Mouse (Mus musculus) colon, adult 2 months (tissue): ENCODE results near the gene Lingo4. TPM values are rescaled to one million over a fixed set of nuclear protein-coding genes. Genes with fewer than 3 reads are reported as not detected.

Experiments used
- polyA plus RNA-seq: library from polyadenylated mRNA; depleted of rRNA; stranded (reverse); fragments of >200 nt; gene quantifications from 2 replicates; pipeline ENCODE4 v1.2.3, GENCODE M21; 2012; rRNA removed

Gene Lingo4
- polyA plus RNA-seq = 0.17 and 0.38 TPM in 2 replicates

GRCm38 (mm10) chr3:94398217-94398616 is at the start of gene Lingo4:
Gene Lingo4, plus strand, starts transcription at chr3:94398517.

GRCm38 (mm10) chr3:94362138-94362537 is 36.2 kb upstream of the Lingo4 start, which contains the start of gene C2cd4d:
Gene C2cd4d, plus strand, starts transcription at chr3:94362438.

GRCm38 (mm10) chr3:94372641-94373040 is 25.7 kb upstream of the Lingo4 start, which contains the start of gene Rorc:
Gene Rorc, plus strand, starts transcription at chr3:94372794.

GRCm38 (mm10) chr3:94413031-94413679 is 14.8 kb downstream of the Lingo4 start, which contains the start of gene Tdrkh:
Gene Tdrkh, plus strand, starts transcription at chr3:94413273.

GRCm38 (mm10) chr3:94442951-94443596 is 44.8 kb downstream of the Lingo4 start, which contains the start of gene Mrpl9:
Gene Mrpl9, plus strand, starts transcription at chr3:94443318.

GRCm38 (mm10) chr3:94443597-94443964 is 45.3 kb downstream of the Lingo4 start, which contains the start of gene Oaz3:
Gene Oaz3, minus strand, starts transcription at chr3:94443915.

Other genes with a start within 250 kb of the Lingo4 start
- gene Gm10696, start 220.3 kb upstream of the Lingo4 start, polyA plus RNA-seq = not detected in 2 replicates
- gene Gm5286, start 201.8 kb upstream of the Lingo4 start, polyA plus RNA-seq = not detected in 2 replicates
- gene Gm4778, start 134.5 kb upstream of the Lingo4 start, polyA plus RNA-seq = not detected in 2 replicates
- 0.93 and 1.3 TPM in 2 replicates for gene Them4, start 88.4 kb upstream of the Lingo4 start, polyA plus RNA-seq
- not detected in 2 replicates for gene Them5, start 56.4 kb upstream of the Lingo4 start, polyA plus RNA-seq
- gene C2cd4d, start 36.1 kb upstream of the Lingo4 start, polyA plus RNA-seq = 2.8 and 3.3 TPM in 2 replicates
- 25.5 and 36.0 TPM in 2 replicates for gene Rorc, start 25.7 kb upstream of the Lingo4 start, polyA plus RNA-seq
- gene Tdrkh, start 14.8 kb downstream of the Lingo4 start, polyA plus RNA-seq = 0.07 and 0.09 TPM in 2 replicates
- 37.0 and 38.6 TPM in 2 replicates for gene Mrpl9, start 44.8 kb downstream of the Lingo4 start, polyA plus RNA-seq
- 0.25 and 1.2 TPM in 2 replicates for gene Oaz3, start 45.4 kb downstream of the Lingo4 start, polyA plus RNA-seq
- 32.0 and 35.9 TPM in 2 replicates for gene Celf3, start 79.8 kb downstream of the Lingo4 start, polyA plus RNA-seq
- gene Riiad1, start 81.8 kb downstream of the Lingo4 start, polyA plus RNA-seq = 0.22 and 0.29 TPM in 2 replicates
- gene Snx27, start 184.2 kb downstream of the Lingo4 start, polyA plus RNA-seq = 5.1 and 6.1 TPM in 2 replicates
- not detected in 2 replicates for gene Gm10972, start 244.6 kb downstream of the Lingo4 start, polyA plus RNA-seq